Mouse (Mus musculus): Measurements from ENCODE around the gene Xylt2.

- TF ChIP-seq TAL1 (IDR thresholded peaks at IDR 0.05; ENCODE audit: low read length): no peak
- no peak for TF ChIP-seq GATA1 (IDR thresholded peaks at IDR 0.05; ENCODE audit: low read length)
These were observed 39.4 kb upstream of the Xylt2 start for GRCm38 (mm10) chr11:94716754-94717153.

Data from erythroblast, embryonic 14.5 days (primary cell).